Mouse (Mus musculus) left cerebral cortex, adult 11 months (tissue): ENCODE results near the gene Myl6b.
"Not testable (repeated sequence)": the region's sequence is repeated elsewhere in the genome, so short reads cannot be mapped to it uniquely, and the experiment has no call there.

Experiments used
- DNase-seq: peaks from one replicate; pipeline ENCODE4 v3.0.0; 2022; ENCODE audit warnings: low spot score

Gene Myl6b

GRCm38 (mm10) chr10:128518833-128519232 is 20.3 kb upstream of the Myl6b start:
- DNase-seq, result no peak

GRCm38 (mm10) chr10:128516677-128517076 is 18.2 kb upstream of the Myl6b start:
- no peak for DNase-seq

- DNase-seq, result no peak
These were observed 17.5 kb upstream of the Myl6b start for GRCm38 (mm10) chr10:128516029-128516428.

GRCm38 (mm10) chr10:128515044-128515443 is 16.6 kb upstream of the Myl6b start:
- no peak for DNase-seq

- no peak for DNase-seq
These were observed 13.3 kb upstream of the Myl6b start for GRCm38 (mm10) chr10:128511761-128512160.

GRCm38 (mm10) chr10:128511189-128511588 is 12.7 kb upstream of the Myl6b start:
- no peak for DNase-seq

- no peak for DNase-seq
These were observed 11.8 kb upstream of the Myl6b start for GRCm38 (mm10) chr10:128510301-128510700.

GRCm38 (mm10) chr10:128509831-128510230 is 11.3 kb upstream of the Myl6b start:
- no peak for DNase-seq

- DNase-seq, result no peak
These were observed 10.7 kb upstream of the Myl6b start for GRCm38 (mm10) chr10:128509203-128509602.

- DNase-seq, result no peak
These were observed 9.8 kb upstream of the Myl6b start for GRCm38 (mm10) chr10:128508260-128508659.

- no peak for DNase-seq
These were observed 7.5 kb upstream of the Myl6b start for GRCm38 (mm10) chr10:128505974-128506373.

- not testable (repeated sequence) for DNase-seq
These were observed 6.8 kb upstream of the Myl6b start for GRCm38 (mm10) chr10:128505371-128505667.

GRCm38 (mm10) chr10:128504641-128505370 is 6.3 kb upstream of the Myl6b start:
- no peak for DNase-seq

- no peak for DNase-seq
These were observed 5.5 kb upstream of the Myl6b start for GRCm38 (mm10) chr10:128504012-128504411.

GRCm38 (mm10) chr10:128503532-128503931 is 5.0 kb upstream of the Myl6b start:
- DNase-seq, result no peak

GRCm38 (mm10) chr10:128502341-128502740 is 3.9 kb upstream of the Myl6b start:
- no peak for DNase-seq

GRCm38 (mm10) chr10:128499116-128499671 is 709 bp upstream of the Myl6b start:
- no peak for DNase-seq

GRCm38 (mm10) chr10:128497134-128497737 is 1.2 kb downstream of the Myl6b start:
- DNase-seq, result no peak

GRCm38 (mm10) chr10:128496509-128497077 is 1.9 kb downstream of the Myl6b start:
- no peak for DNase-seq

- DNase-seq, result no peak
These were observed 2.6 kb downstream of the Myl6b start for GRCm38 (mm10) chr10:128495903-128496302.

- no peak for DNase-seq
These were observed 3.2 kb downstream of the Myl6b start for GRCm38 (mm10) chr10:128495270-128495669.

GRCm38 (mm10) chr10:128494667-128495245 is 3.7 kb downstream of the Myl6b start:
- DNase-seq, result no peak
